Mouse (Mus musculus): ENCODE data around the gene Mark3.

Mark3 gene

GRCm38 (mm10) chr12:111675797-111676580 is 101.7 kb downstream of the Mark3 start:
- DNase-seq (ENCODE audit: low spot score) = no peak

GRCm38 (mm10) chr12:111677421-111677820 is 103.1 kb downstream of the Mark3 start:
- DNase-seq (ENCODE audit: low spot score) = no peak

- DNase-seq (ENCODE audit: low spot score) = peak; percentile 81
Measured at GRCm38 (mm10) chr12:111677882-111678669, 103.8 kb downstream of the Mark3 start, which contains the start of gene Trmt61a. Trmt61a (plus strand) TSS chr12:111678105.

GRCm38 (mm10) chr12:111678670-111678933 is 104.3 kb downstream of the Mark3 start:
- no peak for DNase-seq (ENCODE audit: low spot score)

GRCm38 (mm10) chr12:111678997-111679396 is 104.7 kb downstream of the Mark3 start:
- DNase-seq (ENCODE audit: low spot score) = no peak

GRCm38 (mm10) chr12:111680661-111681060 is 106.3 kb downstream of the Mark3 start:
- no peak for DNase-seq (ENCODE audit: low spot score)

- no peak for DNase-seq (ENCODE audit: low spot score)
Measured at GRCm38 (mm10) chr12:111681305-111681704, 107.0 kb downstream of the Mark3 start.

GRCm38 (mm10) chr12:111682003-111682402 is 107.7 kb downstream of the Mark3 start:
- no peak for DNase-seq (ENCODE audit: low spot score)

GRCm38 (mm10) chr12:111682806-111683205 is 108.5 kb downstream of the Mark3 start:
- DNase-seq (ENCODE audit: low spot score) = no peak

GRCm38 (mm10) chr12:111686390-111686789 is 112.1 kb downstream of the Mark3 start:
- no peak for DNase-seq (ENCODE audit: low spot score)

- no peak for DNase-seq (ENCODE audit: low spot score)
Measured at GRCm38 (mm10) chr12:111687350-111688068, 113.2 kb downstream of the Mark3 start.

GRCm38 (mm10) chr12:111688069-111688428 is 113.7 kb downstream of the Mark3 start:
- DNase-seq (ENCODE audit: low spot score) = no peak

GRCm38 (mm10) chr12:111689426-111689825 is 115.1 kb downstream of the Mark3 start:
- DNase-seq (ENCODE audit: low spot score) = no peak

GRCm38 (mm10) chr12:111691346-111691872 is 117.1 kb downstream of the Mark3 start:
- no peak for DNase-seq (ENCODE audit: low spot score)

GRCm38 (mm10) chr12:111692899-111693298 is 118.6 kb downstream of the Mark3 start:
- no peak for DNase-seq (ENCODE audit: low spot score)

- DNase-seq (ENCODE audit: low spot score) = no peak
Measured at GRCm38 (mm10) chr12:111693341-111694270, 119.3 kb downstream of the Mark3 start.

- no peak for DNase-seq (ENCODE audit: low spot score)
Measured at GRCm38 (mm10) chr12:111694271-111694781, 120.0 kb downstream of the Mark3 start.

- DNase-seq (ENCODE audit: low spot score) = no peak
Measured at GRCm38 (mm10) chr12:111694880-111695804, 120.8 kb downstream of the Mark3 start.

GRCm38 (mm10) chr12:111696239-111696638 is 121.9 kb downstream of the Mark3 start:
- no peak for DNase-seq (ENCODE audit: low spot score)

GRCm38 (mm10) chr12:111697708-111698107 is 123.4 kb downstream of the Mark3 start:
- no peak for DNase-seq (ENCODE audit: low spot score)

Measured in spleen, adult 12 weeks (tissue).